Mouse (Mus musculus) liver, embryonic 18 days (tissue): ENCODE measurements around the gene Gm5773. TPM values are rescaled to one million over a fixed set of nuclear protein-coding genes. Genes with fewer than 3 reads are reported as not detected.

ENCODE experiments used
- polyA plus RNA-seq: library from polyadenylated mRNA; depleted of rRNA; stranded (reverse); fragments of >200 nt; gene quantifications from 2 replicates; pipeline ENCODE4 v1.2.3, GENCODE M21; 2012; rRNA removed

Gene Gm5773
- polyA plus RNA-seq, result not detected in 2 replicates

DNA sequence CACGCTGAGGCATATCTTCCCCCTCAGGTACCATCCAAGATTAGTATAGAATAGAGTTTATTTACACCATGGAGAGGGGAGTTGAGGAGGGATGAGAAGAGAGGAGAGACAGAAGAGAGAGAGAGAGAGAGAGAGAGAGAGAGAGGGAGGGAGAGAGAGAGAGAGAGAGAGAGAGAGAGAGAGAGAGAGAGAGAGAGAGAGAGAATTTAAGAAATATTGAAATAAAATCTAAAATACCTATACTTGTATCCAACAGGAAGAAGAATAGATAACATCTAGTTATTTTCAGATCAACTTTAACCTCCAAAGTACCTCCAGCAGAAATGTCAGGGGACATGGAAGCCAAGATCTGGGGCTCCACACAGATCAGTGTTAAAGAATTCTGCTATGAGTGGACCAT, at the start of gene Gm5773:
Gene Gm5773 (plus strand): TSS at position 301 of the 400 bp plus-strand sequence.

DNA sequence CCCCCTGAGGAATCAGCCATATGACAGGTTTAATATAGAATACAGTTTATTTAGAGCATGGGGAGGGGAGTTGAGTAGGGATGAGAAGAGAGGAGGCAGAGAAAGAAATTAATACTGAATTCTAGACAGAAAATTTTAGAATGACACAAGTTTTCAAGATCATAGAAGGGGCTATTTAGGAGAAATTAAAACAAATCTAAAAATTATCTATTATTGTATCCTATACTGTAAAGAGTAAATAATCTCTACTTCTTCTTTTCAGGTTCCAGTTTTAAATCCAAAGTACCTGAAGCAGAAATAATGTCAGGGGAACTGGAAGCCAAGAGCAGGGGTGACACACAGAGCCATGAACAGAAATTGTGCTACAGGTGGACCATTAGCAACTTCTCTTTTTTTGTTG, 23.3 kb downstream of the Gm5773 start, which contains the start of gene Tdpoz4:
Gene Tdpoz4 (plus strand): TSS at position 301 of the 400 bp plus-strand sequence.

Other genes with a start within 250 kb of the Gm5773 start
- 42.7 and 56.0 TPM in 2 replicates for gene S100a10, start 217.9 kb upstream of the Gm5773 start, polyA plus RNA-seq
- not detected in 2 replicates for gene Tdpoz2, start 120.3 kb upstream of the Gm5773 start, polyA plus RNA-seq
- not detected in 2 replicates for gene Tdpoz1, start 96.7 kb upstream of the Gm5773 start, polyA plus RNA-seq
- not detected in 2 replicates for gene Gm37596, start 79.9 kb upstream of the Gm5773 start, polyA plus RNA-seq
- gene Tdpoz4, start 23.4 kb downstream of the Gm5773 start, polyA plus RNA-seq, result not detected in 2 replicates
- not detected in 2 replicates for gene Tdpoz3, start 53.0 kb downstream of the Gm5773 start, polyA plus RNA-seq
- gene Gm9117, start 170.5 kb downstream of the Gm5773 start, polyA plus RNA-seq, result not detected in 2 replicates
- gene Tdpoz5, start 188.3 kb downstream of the Gm5773 start, polyA plus RNA-seq, result not detected in 2 replicates